Mouse (Mus musculus) ovary, postnatal 14 days (tissue): ENCODE data around the gene Tmem60.

Experiments
- DNase-seq: peaks from one replicate; pipeline ENCODE4 v3.0.0; 2022; ENCODE audit warnings: low spot score

Gene Tmem60

GRCm38 (mm10) chr5:20906191-20906590 is 24.2 kb downstream of the Tmem60 start:
- no peak for DNase-seq

GRCm38 (mm10) chr5:20911741-20912140 is 29.8 kb downstream of the Tmem60 start:
- no peak for DNase-seq

DNA sequence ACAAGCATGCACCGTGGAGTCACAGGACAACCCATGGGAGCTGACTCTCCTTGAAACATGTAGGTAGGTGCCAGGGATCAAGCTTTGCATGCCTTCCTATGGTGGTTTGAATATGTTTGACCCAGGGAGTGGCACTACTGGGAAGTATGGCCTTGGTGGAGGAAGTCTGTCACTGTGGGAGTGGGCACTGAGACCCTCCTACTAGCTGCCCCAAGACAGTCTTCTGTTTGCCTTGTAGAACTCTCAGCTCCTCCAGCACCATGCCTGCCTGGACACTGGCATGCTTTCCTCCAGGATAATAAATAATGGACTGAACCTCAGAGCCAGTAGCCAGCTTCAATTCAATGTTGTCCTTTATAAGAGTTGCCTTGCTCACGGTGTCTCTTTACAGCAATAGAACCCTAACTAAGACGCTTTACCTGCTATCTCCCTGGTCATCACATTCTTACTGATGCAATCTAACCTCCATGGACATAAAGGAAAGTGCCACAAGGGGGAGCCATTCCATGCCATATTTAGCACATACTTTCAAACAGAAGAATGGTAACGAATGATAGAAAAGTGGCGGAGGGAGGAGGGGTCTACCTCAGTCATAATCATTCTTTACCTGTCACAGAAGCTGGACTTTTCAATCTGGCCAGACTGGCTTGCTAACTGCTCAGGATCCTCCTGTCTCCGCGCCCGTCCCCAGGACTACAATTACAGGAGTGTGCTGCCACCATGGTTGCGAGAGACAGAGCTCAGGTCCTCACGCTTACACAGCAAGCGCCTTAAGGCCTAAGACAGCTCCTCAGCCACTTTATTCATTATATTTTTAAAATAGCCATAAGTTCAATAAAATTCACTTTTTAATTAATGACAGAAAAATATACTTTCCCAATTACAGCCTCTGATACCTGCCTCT is 31.6 kb downstream of the Tmem60 start:
- peak; percentile 43 for DNase-seq

DNA sequence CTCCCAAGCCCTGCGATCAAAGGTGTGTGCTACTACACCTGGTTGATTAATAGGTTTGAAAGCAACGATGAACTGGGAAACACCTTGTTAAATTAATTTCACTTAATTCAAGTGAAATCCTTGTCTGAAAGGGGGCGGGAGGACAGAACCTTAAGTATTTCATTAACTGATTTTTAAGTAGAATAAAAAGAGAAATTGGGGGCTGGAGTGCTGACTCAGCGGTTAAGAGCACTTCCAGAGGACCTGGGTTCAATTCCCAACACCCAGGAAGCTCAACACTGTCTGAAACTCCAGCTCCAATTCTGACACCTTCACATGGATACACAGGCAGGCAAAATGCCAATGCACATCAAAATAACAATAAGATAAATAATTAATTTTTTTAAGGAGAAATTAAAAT is 37.0 kb downstream of the Tmem60 start:
- no peak for DNase-seq

DNA sequence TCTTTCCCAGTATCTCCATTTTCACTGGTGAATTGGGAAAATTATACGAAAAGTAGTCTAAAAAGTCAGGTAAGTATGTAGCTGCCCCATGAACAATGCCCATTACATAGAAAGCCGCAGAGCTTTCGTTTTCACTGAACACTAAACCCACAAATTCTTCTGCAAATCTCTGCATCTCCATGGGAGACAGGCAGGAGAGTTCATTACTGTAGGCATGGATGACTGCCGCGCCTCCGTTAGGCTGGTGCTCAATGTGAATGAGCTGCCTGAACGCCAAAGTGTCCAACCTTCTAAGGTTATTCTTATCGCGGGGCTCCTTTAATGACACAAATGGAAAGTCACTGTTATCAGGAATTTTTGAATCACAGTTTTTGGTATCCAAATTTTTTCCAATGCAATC is 37.6 kb downstream of the Tmem60 start:
- DNase-seq, result no peak

GRCm38 (mm10) chr5:20924608-20925007 is 42.6 kb downstream of the Tmem60 start:
- DNase-seq, result no peak

- no peak for DNase-seq
Observed at GRCm38 (mm10) chr5:20925451-20925850, 43.5 kb downstream of the Tmem60 start.

DNA sequence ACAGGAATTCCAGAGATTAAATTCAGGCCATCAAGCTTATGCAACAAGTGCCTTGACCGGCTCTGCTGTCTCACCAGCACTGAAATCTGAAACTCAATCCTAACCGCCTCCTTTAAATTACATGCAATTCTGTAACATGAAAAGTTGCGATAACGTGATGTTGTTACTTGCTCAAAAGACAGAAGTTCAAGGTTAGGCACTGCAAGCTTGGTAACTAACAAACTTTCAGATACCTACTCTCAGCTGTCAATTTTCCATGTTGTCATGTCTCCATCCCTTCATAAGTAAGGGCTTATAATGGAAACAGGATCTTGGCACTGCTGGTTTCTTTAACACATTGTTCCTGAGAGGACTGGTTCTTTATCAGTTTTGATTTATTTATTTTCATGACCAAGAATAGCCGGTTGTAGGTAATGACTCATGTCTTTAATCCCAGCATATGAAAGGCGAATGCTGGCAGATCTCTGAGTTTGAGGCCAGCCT is 47.7 kb downstream of the Tmem60 start:
- DNase-seq, result no peak

DNA sequence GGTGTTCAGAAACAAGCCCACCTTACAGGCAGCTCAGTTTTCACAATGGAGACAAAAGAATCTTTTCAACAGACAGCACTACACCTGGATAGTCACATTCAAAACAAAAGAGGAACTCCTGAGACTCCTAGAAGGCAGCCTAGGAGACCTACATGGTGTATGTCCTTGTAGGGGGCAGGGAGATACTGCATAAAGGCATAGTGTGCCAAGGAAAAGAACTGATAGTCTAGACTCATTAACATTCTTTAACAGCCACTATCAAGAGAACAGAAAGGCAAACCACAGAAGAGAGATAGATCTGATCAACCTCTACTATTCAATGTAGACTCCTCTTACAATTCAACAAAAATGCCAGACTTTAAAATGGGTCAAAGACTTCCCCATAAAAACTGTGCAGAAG is 48.4 kb downstream of the Tmem60 start:
- no peak for DNase-seq

- no peak for DNase-seq
Observed at GRCm38 (mm10) chr5:20931300-20931699, 49.3 kb downstream of the Tmem60 start.

- DNase-seq, result no peak
Observed at GRCm38 (mm10) chr5:20932585-20932984, 50.6 kb downstream of the Tmem60 start.

DNA sequence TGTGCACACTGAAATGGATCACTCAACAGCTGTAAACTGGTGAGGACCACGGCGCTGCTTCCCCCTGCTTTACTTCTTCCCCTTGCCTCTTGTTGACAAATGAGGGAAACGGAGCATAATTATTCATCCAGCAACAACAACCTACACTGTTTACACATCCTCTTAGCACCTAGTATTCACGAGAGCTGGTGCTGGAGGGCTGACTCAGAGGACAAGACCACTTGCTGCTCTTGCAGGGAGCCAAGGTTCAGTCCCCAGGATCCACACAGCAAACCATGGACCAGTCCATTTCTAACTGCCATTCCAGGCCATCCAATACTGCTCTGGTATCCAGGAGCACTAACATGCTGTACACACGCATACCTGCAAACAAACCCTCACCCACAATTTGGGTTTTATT is 53.9 kb downstream of the Tmem60 start:
- DNase-seq, result no peak
